Mouse (Mus musculus): ENCODE results near the gene Slc38a6.

The Slc38a6 gene

GRCm38 (mm10) chr12:73356696-73357095 lies 70.1 kb downstream of the Slc38a6 start:
- DNase-seq (ENCODE audit: low spot score in 2 of 2): no peak

- no peak for DNase-seq (ENCODE audit: low spot score in 2 of 2)
Measured at GRCm38 (mm10) chr12:73357311-73357710, 70.7 kb downstream of the Slc38a6 start.

- DNase-seq (ENCODE audit: low spot score in 2 of 2): no peak
Measured at GRCm38 (mm10) chr12:73357736-73358135, 71.2 kb downstream of the Slc38a6 start.

GRCm38 (mm10) chr12:73358640-73359039 lies 72.1 kb downstream of the Slc38a6 start:
- no peak for DNase-seq (ENCODE audit: low spot score in 2 of 2)

- DNase-seq (ENCODE audit: low spot score in 2 of 2): no peak
Measured at GRCm38 (mm10) chr12:73359520-73359919, 72.9 kb downstream of the Slc38a6 start.

- DNase-seq (ENCODE audit: low spot score in 2 of 2): no peak
Measured at GRCm38 (mm10) chr12:73361201-73361600, 74.6 kb downstream of the Slc38a6 start.

- DNase-seq (ENCODE audit: low spot score in 2 of 2): no peak
Measured at GRCm38 (mm10) chr12:73363401-73363800, 76.8 kb downstream of the Slc38a6 start.

- no peak for DNase-seq (ENCODE audit: low spot score in 2 of 2)
Measured at GRCm38 (mm10) chr12:73363956-73364355, 77.4 kb downstream of the Slc38a6 start.

GRCm38 (mm10) chr12:73366581-73366980 lies 80.0 kb downstream of the Slc38a6 start:
- no peak for DNase-seq (ENCODE audit: low spot score in 2 of 2)

GRCm38 (mm10) chr12:73367460-73368079 lies 81.0 kb downstream of the Slc38a6 start:
- no peak for DNase-seq (ENCODE audit: low spot score in 2 of 2)

GRCm38 (mm10) chr12:73368868-73369608 lies 82.5 kb downstream of the Slc38a6 start:
- no peak for DNase-seq (ENCODE audit: low spot score in 2 of 2)

- DNase-seq (ENCODE audit: low spot score in 2 of 2): no peak
Measured at GRCm38 (mm10) chr12:73370367-73370944, 83.9 kb downstream of the Slc38a6 start.

GRCm38 (mm10) chr12:73371132-73371531 lies 84.6 kb downstream of the Slc38a6 start:
- DNase-seq (ENCODE audit: low spot score in 2 of 2): no peak

GRCm38 (mm10) chr12:73378026-73378425 lies 91.4 kb downstream of the Slc38a6 start:
- DNase-seq (ENCODE audit: low spot score in 2 of 2): no peak

GRCm38 (mm10) chr12:73378724-73379355 lies 92.3 kb downstream of the Slc38a6 start:
- no peak for DNase-seq (ENCODE audit: low spot score in 2 of 2)

- DNase-seq (ENCODE audit: low spot score in 2 of 2): no peak
Measured at GRCm38 (mm10) chr12:73380686-73381360, 94.2 kb downstream of the Slc38a6 start.

- no peak for DNase-seq (ENCODE audit: low spot score in 2 of 2)
Measured at GRCm38 (mm10) chr12:73381452-73381851, 94.9 kb downstream of the Slc38a6 start.

- no peak for DNase-seq (ENCODE audit: low spot score in 2 of 2)
Measured at GRCm38 (mm10) chr12:73382290-73383178, 96.0 kb downstream of the Slc38a6 start.

GRCm38 (mm10) chr12:73383179-73383510 lies 96.6 kb downstream of the Slc38a6 start:
- no peak for DNase-seq (ENCODE audit: low spot score in 2 of 2)

GRCm38 (mm10) chr12:73383861-73384260 lies 97.3 kb downstream of the Slc38a6 start:
- DNase-seq (ENCODE audit: low spot score in 2 of 2): no peak

- no peak for DNase-seq (ENCODE audit: low spot score in 2 of 2)
Measured at GRCm38 (mm10) chr12:73384747-73385146, 98.2 kb downstream of the Slc38a6 start.

Measured in urinary bladder, postnatal 4 days (tissue).